Comparison of ENCODE assay signal across 8 mouse cellular contexts in genomic region chr15:77837444-77838117, GRCm38 (mm10). TPM values are rescaled to one million over a fixed set of nuclear protein-coding genes. Genes with fewer than 3 reads are reported as not detected.
A peak's percentile ranks its signal among the peaks of the same experiment; 100 is the strongest.
DNase-seq lines count a peak whose midpoint lies in the region; ATAC-seq and TF ChIP-seq lines count a peak whose summit lies in the region.

No protein-coding gene starts in this region.

- intact Hi-C loops in heart, postnatal 14 days (cut with DNase I): loop anchor here (2.0 to 10.0 kb wide), 3 partner anchors 21 to 53 kb away; no protein-coding TSS in a partner anchor

- peak overlapping the region; percentile 32 for H3K9ac ChIP-seq in heart, embryonic 15.5 days
- H3K9ac ChIP-seq in intestine, embryonic 16.5 days (ENCODE audit: low read depth, low read length): peak overlapping the region; percentile 21
- H3K9ac ChIP-seq in stomach, embryonic 14.5 days (replicated peaks; ENCODE audit: low read depth, low read length): 0 out of 2 replicates have a peak overlapping the region, but pooled peaks have one; percentile 28

- TF ChIP-seq POLR2A in spleen, adult 2 months (IDR thresholded peaks at IDR 0.05; ENCODE audit: low read depth, low read length): no peak

- peak overlapping the region; percentile 77 for H3K4me2 ChIP-seq in heart, embryonic 15.5 days
- peak overlapping the region; percentile 85 for H3K4me2 ChIP-seq in intestine, embryonic 16.5 days (ENCODE audit: low read depth, low read length)
- H3K4me2 ChIP-seq in stomach, embryonic 14.5 days (replicated peaks; ENCODE audit: low read depth, low read length): peak overlapping the region; percentile 84; the same call in 1 of the 2 replicates

- peak overlapping the region; percentile 98 for H3K27ac ChIP-seq in heart, embryonic 15.5 days
- peak overlapping the region; percentile 72 for H3K27ac ChIP-seq in spleen, adult 2 months (ENCODE audit: insufficient read depth, low read length)
- peak overlapping the region; percentile 52 for H3K27ac ChIP-seq in intestine, embryonic 16.5 days (ENCODE audit: low read length)
- H3K27ac ChIP-seq in stomach, embryonic 14.5 days (ENCODE audit: low read length): peak overlapping the region; percentile 44

- H3K4me3 ChIP-seq in heart, embryonic 15.5 days: peak overlapping the region; percentile 8
- H3K4me3 ChIP-seq in spleen, adult 2 months (ENCODE audit: extremely low read depth, insufficient read depth, insufficient read length): peak overlapping the region; percentile 12; the same call in 1 of the 2 replicates
- H3K4me3 ChIP-seq in intestine, embryonic 16.5 days (ENCODE audit: low read length): no peak overlapping the region
- no peak overlapping the region for H3K4me3 ChIP-seq in stomach, embryonic 14.5 days (ENCODE audit: low read depth, low read length)

- TF ChIP-seq CTCF in spleen, adult 2 months (IDR thresholded peaks at IDR 0.05; ENCODE audit: extremely low read depth, insufficient read depth, insufficient read length, insufficient replicate concordance): no peak

- WGBS in heart, embryonic 15.5 days: 31% methylated on average over 10 of the region's 10 CpGs
- 46% methylated on average over 10 of the region's 10 CpGs for WGBS in spleen, adult 2 months
- WGBS in intestine, embryonic 16.5 days: 65% methylated on average over 10 of the region's 10 CpGs
- 64% methylated on average over 10 of the region's 10 CpGs for whole genome bisulfite sequencing in stomach, embryonic 14.5 days

- DNase-seq in heart, postnatal 14 days: no peak
- DNase-seq in spleen, adult 2 months (ENCODE audit: low read depth in 1 of 2, low spot score in 2 of 2): no peak
- DNase-seq in spleen, postnatal 4 days (ENCODE audit: low spot score in 2 of 2): no peak
- no peak for DNase-seq in frontal cortex, postnatal 25 days (ENCODE audit: low spot score in 2 of 2)

- H3K27me3 ChIP-seq in heart, embryonic 15.5 days: no peaks in the 10 kb centered on the region
- no peaks in the 10 kb centered on the region for H3K27me3 ChIP-seq in spleen, adult 2 months (ENCODE audit: control insufficient read depth, insufficient read depth, low read length)
- H3K27me3 ChIP-seq in intestine, embryonic 16.5 days (replicated peaks; ENCODE audit: control insufficient read depth, insufficient read depth, low read length): no peaks in the 10 kb centered on the region
- H3K27me3 ChIP-seq in stomach, embryonic 14.5 days (ENCODE audit: control insufficient read depth, insufficient read depth, low read length): no peaks in the 10 kb centered on the region

- no peaks in the 10 kb centered on the region; the same call in 1 of the 2 replicates for H3K36me3 ChIP-seq in heart, embryonic 15.5 days
- H3K36me3 ChIP-seq in spleen, adult 2 months (ENCODE audit: control insufficient read depth, insufficient read depth, low read length): peaks cover 5% of the 10 kb centered on the region; the same call in 1 of the 2 replicates
- H3K36me3 ChIP-seq in intestine, embryonic 16.5 days (ENCODE audit: control insufficient read depth, insufficient read depth, low read length): no peaks in the 10 kb centered on the region
- H3K36me3 ChIP-seq in stomach, embryonic 14.5 days (ENCODE audit: control insufficient read depth, insufficient read depth, low read length): peaks cover 1% of the 10 kb centered on the region; the same call in 1 of the 2 replicates

- H3K4me1 ChIP-seq in heart, embryonic 15.5 days (replicated peaks): peaks cover 73% of the 10 kb centered on the region
- H3K4me1 ChIP-seq in spleen, adult 2 months (ENCODE audit: control insufficient read depth, insufficient read depth, insufficient read length): peaks cover 50% of the 10 kb centered on the region; the same call in 1 of the 2 replicates
- peaks cover 61% of the 10 kb centered on the region for H3K4me1 ChIP-seq in intestine, embryonic 16.5 days (ENCODE audit: control insufficient read depth, insufficient read depth, low read length)
- H3K4me1 ChIP-seq in stomach, embryonic 14.5 days (ENCODE audit: control insufficient read depth, insufficient read depth, low read length): peaks cover 73% of the 10 kb centered on the region

- no peaks in the 10 kb centered on the region for H3K9me3 ChIP-seq in heart, embryonic 15.5 days (replicated peaks)
- no peaks in the 10 kb centered on the region for H3K9me3 ChIP-seq in intestine, embryonic 16.5 days (ENCODE audit: control insufficient read depth, low read length)
- H3K9me3 ChIP-seq in stomach, embryonic 14.5 days (ENCODE audit: control insufficient read depth, low read depth, low read length): no peaks in the 10 kb centered on the region

- no peak for ATAC-seq in heart, embryonic 15.5 days (replicated peaks; ENCODE audit: insufficient number of reproducible peaks, insufficient read depth, low FRiP score, low read depth)
- no peak for ATAC-seq in intestine, embryonic 16.5 days
- no peak for ATAC-seq in stomach, embryonic 14.5 days (ENCODE audit: insufficient number of reproducible peaks, insufficient read depth, low FRiP score, low read depth)
- ATAC-seq in megakaryocyte-erythroid progenitor cell, adult 5-6 weeks (replicated peaks; ENCODE audit: low FRiP score, low TSS enrichment, poor library complexity, severe bottlenecking): no peak

RNA-seq across cellular contexts. Expression of gene Myh9, which starts 4.4 kb away (rescaled TPM):
- 25.2 and 33.7 TPM in 2 replicates for polyA plus RNA-seq in heart, embryonic 15.5 days (2015; fragmentation: Nextera tagmentation; extraction: Ambion mirVana)
- total RNA-seq in heart, postnatal 14 days (2021): 100 to 1,000 TPM; 140 to 172 TPM
- 138 and 142 TPM in 2 replicates for polyA plus RNA-seq in spleen, adult 2 months (2012; rRNA removed)
- polyA plus RNA-seq in intestine, embryonic 16.5 days (2015; fragmentation: Nextera tagmentation; extraction: Ambion mirVana): 39.1 and 43.8 TPM in 2 replicates
- 75.4 and 77.1 TPM in 2 replicates for polyA plus RNA-seq in stomach, embryonic 14.5 days (2014; fragmentation: Nextera tagmentation; extraction: Ambion mirVana)
- 98.3 and 144 TPM in 2 replicates for total RNA-seq in megakaryocyte-erythroid progenitor cell, adult 5-6 weeks (2014; fragmentation: Nextera tagmentation)
- total RNA-seq in megakaryocyte-erythroid progenitor cell, adult 5-6 weeks (2017): 195 and 198 TPM in 2 replicates

Comparison
In these comparisons a context has a peak if more than half of its experiments do, and no peak if none do; other contexts are left out.
1. H3K27ac ChIP-seq: peak in every context shown above with its lines; median percentile 98 in heart, embryonic 15.5 days; 72 in spleen, adult 2 months; 52 in intestine, embryonic 16.5 days; 44 in stomach, embryonic 14.5 days.
2. H3K4me3 ChIP-seq: peak in heart, embryonic 15.5 days (single experiment) and spleen, adult 2 months (single experiment); none in intestine, embryonic 16.5 days (single experiment) and stomach, embryonic 14.5 days (single experiment).
3. Peak in every context shown above with its lines, with median percentiles within 50 percentile points of each other: H3K4me2 ChIP-seq and H3K9ac ChIP-seq.